Mouse (Mus musculus) MEL (cell line): ENCODE results near the gene Sgms1.
A peak's percentile ranks its signal among the peaks of the same experiment; 100 is the strongest.

ENCODE experiments used
- CTCF ChIP-seq, 3 experiments: IDR thresholded peaks in 2 of 3; conservative IDR thresholded peaks in 1 of 3; 2 replicates each; pipeline ENCODE4 v1.5.1; 2011 to 2012; ENCODE audit warnings: low read length in 3 of 3, low read depth in 2 of 3, mild to moderate bottlenecking in 2 of 3, improper control_type of control experiment in 1 of 3, inconsistent platforms in 1 of 3, mixed read lengths in 1 of 3, moderate library complexity in 1 of 3; ENCODE audit not compliant: control insufficient read depth in 1 of 3, insufficient read depth in 1 of 3, poor library complexity in 1 of 3, severe bottlenecking in 1 of 3
- ETS1 ChIP-seq: IDR thresholded peaks from 2 replicates; pipeline ENCODE4 v1.6.1; 2012; ENCODE audit warnings: low read depth, mild to moderate bottlenecking, inconsistent platforms, low read length, improper control_type of control experiment, moderate library complexity
- GATA1 ChIP-seq: IDR thresholded peaks from 2 replicates; pipeline ENCODE4 v1.6.1; 2011; ENCODE audit warnings: low read depth, low read length, improper control_type of control experiment
- KAT2A ChIP-seq: conservative IDR thresholded peaks from 2 replicates; pipeline ENCODE4 v1.6.1; 2012; ENCODE audit warnings: low read depth, low read length, improper control_type of control experiment, inconsistent platforms
- MAX ChIP-seq: IDR thresholded peaks from 2 replicates; pipeline ENCODE4 v1.6.1; 2011; ENCODE audit warnings: low read length, improper control_type of control experiment
- NRF1 ChIP-seq: IDR thresholded peaks from 2 replicates; pipeline ENCODE4 v1.6.1; 2014; ENCODE audit warnings: low read depth, mild to moderate bottlenecking, inconsistent platforms, low read length, improper control_type of control experiment, moderate library complexity; ENCODE audit not compliant: poor library complexity, insufficient read depth, severe bottlenecking
- POLR2A ChIP-seq, 2 experiments: IDR thresholded peaks; 2 replicates each; pipeline ENCODE4 v1.6.1; 2011 to 2012; ENCODE audit warnings: low read length in 2 of 2, mild to moderate bottlenecking in 2 of 2, control low read depth in 1 of 2, improper control_type of control experiment in 1 of 2, low read depth in 1 of 2, moderate library complexity in 1 of 2; ENCODE audit not compliant: control insufficient read depth in 1 of 2, insufficient read depth in 1 of 2, poor library complexity in 1 of 2
- SIN3A ChIP-seq: IDR thresholded peaks from 2 replicates; pipeline ENCODE4 v1.6.1; 2012; ENCODE audit warnings: low read length, improper control_type of control experiment, inconsistent platforms
- ZNF384 ChIP-seq: IDR thresholded peaks from 2 replicates; pipeline ENCODE4 v1.6.1; 2012; ENCODE audit warnings: low read depth, mild to moderate bottlenecking, inconsistent platforms, low read length, improper control_type of control experiment

DNA sequence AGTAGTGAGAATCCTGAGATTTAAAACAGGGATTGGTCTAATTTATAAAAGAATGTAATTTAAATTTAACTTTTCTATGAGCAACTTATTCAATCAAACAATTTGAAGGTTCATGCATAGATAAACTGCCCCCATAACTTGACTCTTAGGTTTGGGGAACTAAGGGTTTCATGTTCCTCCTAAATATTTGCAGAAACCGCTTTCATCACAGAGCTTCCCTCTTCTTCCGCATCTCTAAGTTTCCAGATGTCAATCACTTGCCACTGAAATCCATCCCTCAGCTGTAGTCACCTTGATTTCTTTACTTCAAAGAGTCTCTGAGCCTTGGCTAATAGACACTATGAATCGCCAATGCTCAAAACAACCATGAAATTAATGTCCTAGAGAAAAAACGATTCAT is 130.5 kb downstream of the Sgms1 start:
- TF ChIP-seq ZNF384 (no peak), CTCF (IDR thresholded peaks at IDR 0.05 in 2 of 3, conservative IDR thresholded peaks at IDR 0.05 in 1 of 3; ENCODE audit: control insufficient read depth in 1 of 3, insufficient read depth in 1 of 3, low read depth in 2 of 3, low read length in 3 of 3, poor library complexity in 1 of 3, severe bottlenecking in 1 of 3) (no peak), KAT2A (no peak), POLR2A (IDR thresholded peaks at IDR 0.05; ENCODE audit: control insufficient read depth in 1 of 2, insufficient read depth in 1 of 2, low read depth in 1 of 2, low read length in 2 of 2, poor library complexity in 1 of 2) (no peak), ETS1 (peak; percentile 24; the same call in 1 of the 2 replicates), NRF1 (no peak), MAX (no peak), SIN3A (no peak), GATA1 (0 out of 2 replicates have a peak, but pooled peaks have one; percentile 29)
